Mouse (Mus musculus): ENCODE measurements around the gene Snx32.
"Not testable (repeated sequence)": the region's sequence is repeated elsewhere in the genome, so short reads cannot be mapped to it uniquely, and the experiment has no call there.

The Snx32 gene

GRCm38 (mm10) chr19:5512091-5513004 is 2.0 kb upstream of the Snx32 start:
- DNase-seq (ENCODE audit: low spot score), result no peak

GRCm38 (mm10) chr19:5511074-5511632 is 815 bp upstream of the Snx32 start:
- DNase-seq (ENCODE audit: low spot score), result no peak

- no peak for DNase-seq (ENCODE audit: low spot score)
Observed at GRCm38 (mm10) chr19:5503687-5504086, 6.7 kb downstream of the Snx32 start, which contains the start of gene 1700020D05Rik. 1700020D05Rik (minus strand) TSS chr19:5503787.

- DNase-seq (ENCODE audit: low spot score), result no peak
Observed at GRCm38 (mm10) chr19:5500330-5500875, 9.9 kb downstream of the Snx32 start.

- DNase-seq (ENCODE audit: low spot score), result no peak
Observed at GRCm38 (mm10) chr19:5496052-5496370, 14.3 kb downstream of the Snx32 start.

- DNase-seq (ENCODE audit: low spot score), result no peak
Observed at GRCm38 (mm10) chr19:5495353-5496051, 14.8 kb downstream of the Snx32 start.

- DNase-seq (ENCODE audit: low spot score), result no peak
Observed at GRCm38 (mm10) chr19:5494314-5494713, 16.0 kb downstream of the Snx32 start.

- DNase-seq (ENCODE audit: low spot score), result not testable (repeated sequence)
Observed at GRCm38 (mm10) chr19:5493301-5493721, 17.0 kb downstream of the Snx32 start.

GRCm38 (mm10) chr19:5492641-5493040 is 17.7 kb downstream of the Snx32 start:
- no peak for DNase-seq (ENCODE audit: low spot score)

- DNase-seq (ENCODE audit: low spot score), result peak; percentile 74
Observed at GRCm38 (mm10) chr19:5490898-5491708, 19.2 kb downstream of the Snx32 start.

- DNase-seq (ENCODE audit: low spot score), result peak; percentile 89
Observed at GRCm38 (mm10) chr19:5490313-5490897, 19.9 kb downstream of the Snx32 start, which contains the start of gene Cfl1. Cfl1 (plus strand) TSS chr19:5490455.

GRCm38 (mm10) chr19:5489721-5490120 is 20.6 kb downstream of the Snx32 start:
- DNase-seq (ENCODE audit: low spot score), result not testable (repeated sequence)

GRCm38 (mm10) chr19:5488878-5489571 is 21.3 kb downstream of the Snx32 start:
- peak; percentile 96 for DNase-seq (ENCODE audit: low spot score)

GRCm38 (mm10) chr19:5487768-5488550 is 22.4 kb downstream of the Snx32 start, which contains the start of gene Mus81:
Mus81 (minus strand) TSS chr19:5488402.
- DNase-seq (ENCODE audit: low spot score), result peak; percentile 98

GRCm38 (mm10) chr19:5486771-5487170 is 23.6 kb downstream of the Snx32 start:
- DNase-seq (ENCODE audit: low spot score), result no peak

GRCm38 (mm10) chr19:5486286-5486685 is 24.1 kb downstream of the Snx32 start:
- DNase-seq (ENCODE audit: low spot score), result no peak

GRCm38 (mm10) chr19:5485821-5486220 is 24.5 kb downstream of the Snx32 start:
- DNase-seq (ENCODE audit: low spot score), result no peak

- DNase-seq (ENCODE audit: low spot score), result no peak
Observed at GRCm38 (mm10) chr19:5485371-5485770, 25.0 kb downstream of the Snx32 start.

- DNase-seq (ENCODE audit: low spot score), result no peak
Observed at GRCm38 (mm10) chr19:5484496-5484895, 25.8 kb downstream of the Snx32 start.
